Mouse (Mus musculus): ENCODE measurements at regions not wholly inside any gene's neighbourhood (a gene's known extent, or its start where the extent isn't known, plus 50 kb on each side); places are given as distances from the start of the nearest gene placed in this dataset.

- no peak overlapping the region for H3K9ac ChIP-seq (ENCODE audit: low read depth, low read length)
- H3K36me3 ChIP-seq (ENCODE audit: insufficient read depth, low read length), result no peaks in the 10 kb centered on the region
- no peak overlapping the region for H3K27ac ChIP-seq
- H3K9me3 ChIP-seq (replicated peaks; ENCODE audit: low read length), result no peaks in the 10 kb centered on the region
- ATAC-seq (replicated peaks; ENCODE audit: low FRiP score, low read depth) (no peak), DNase-seq (ENCODE audit: low spot score) (no peak)
- H3K4me3 ChIP-seq (replicated peaks; ENCODE audit: low read depth, low read length), result no peak overlapping the region
- no peaks in the 10 kb centered on the region for H3K4me1 ChIP-seq (replicated peaks; ENCODE audit: insufficient read depth, low read length)
- WGBS, result 12% methylated on average over 8 of the region's 8 CpGs
- no peak overlapping the region for H3K4me2 ChIP-seq (ENCODE audit: low read length)
- H3K27me3 ChIP-seq (ENCODE audit: insufficient read depth, low read length), result no peaks in the 10 kb centered on the region
- TF ChIP-seq CTCF (IDR thresholded peaks at IDR 0.05; ENCODE audit: low read depth), result no peak
Observed at GRCm38 (mm10) chr2:180854349-180855004, 66.3 kb downstream of the Ythdf1 start.

GRCm38 (mm10) chr2:180847497-180847896 is 70.8 kb upstream of the Bhlhe23 start:
- 54% methylated on average over 8 of the region's 8 CpGs for WGBS
- no peak for DNase-seq (ENCODE audit: low spot score)
- TF ChIP-seq CTCF (IDR thresholded peaks at IDR 0.05; ENCODE audit: low read depth), result no peak

DNA sequence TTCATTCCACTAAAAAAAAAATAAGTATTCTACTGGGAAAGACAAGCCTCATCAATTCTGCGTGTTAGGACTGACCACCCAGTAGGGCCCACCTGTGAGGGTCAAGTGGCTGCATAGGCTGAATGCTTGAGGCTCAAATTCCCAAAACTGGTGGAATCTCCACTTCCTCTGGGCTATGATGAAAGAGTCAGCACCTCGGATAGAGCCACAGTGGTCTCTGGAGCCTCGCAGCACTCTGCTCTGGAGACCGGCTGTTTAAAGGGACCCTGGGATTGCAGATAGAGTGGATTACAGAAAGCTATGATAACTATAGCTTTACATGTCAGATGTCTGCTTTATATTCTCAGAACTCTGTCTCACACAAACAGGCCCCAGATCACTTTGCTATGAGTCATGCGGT is 68.3 kb upstream of the Bhlhe23 start:
- H3K27ac ChIP-seq, result no peak overlapping the region
- H3K9ac ChIP-seq (ENCODE audit: low read depth, low read length), result no peak overlapping the region
- no peak overlapping the region for H3K4me2 ChIP-seq (ENCODE audit: low read length)
- TF ChIP-seq CTCF (IDR thresholded peaks at IDR 0.05; ENCODE audit: low read depth), result no peak
- DNase-seq (ENCODE audit: low spot score) (peak; percentile 61), ATAC-seq (replicated peaks; ENCODE audit: low FRiP score, low read depth) (no peak)
- H3K36me3 ChIP-seq (ENCODE audit: insufficient read depth, low read length), result no peaks in the 10 kb centered on the region
- no peaks in the 10 kb centered on the region for H3K9me3 ChIP-seq (replicated peaks; ENCODE audit: low read length)
- H3K27me3 ChIP-seq (ENCODE audit: insufficient read depth, low read length), result no peaks in the 10 kb centered on the region
- H3K4me1 ChIP-seq (replicated peaks; ENCODE audit: insufficient read depth, low read length), result no peaks in the 10 kb centered on the region
- H3K4me3 ChIP-seq (replicated peaks; ENCODE audit: low read depth, low read length), result no peak overlapping the region
- WGBS, result 25% methylated on average over 5 of the region's 5 CpGs

More at GRCm38 (mm10) chr2:180847497-180847896, 70.8 kb upstream of the Bhlhe23 start:
- no peaks in the 10 kb centered on the region for H3K4me1 ChIP-seq (replicated peaks; ENCODE audit: insufficient read depth, low read length)
- H3K4me3 ChIP-seq (replicated peaks; ENCODE audit: low read depth, low read length), result no peak overlapping the region
- H3K27me3 ChIP-seq (ENCODE audit: insufficient read depth, low read length), result no peaks in the 10 kb centered on the region
- ATAC-seq (replicated peaks; ENCODE audit: low FRiP score, low read depth), result no peak
- H3K36me3 ChIP-seq (ENCODE audit: insufficient read depth, low read length), result no peaks in the 10 kb centered on the region
- H3K27ac ChIP-seq, result no peak overlapping the region
- H3K4me2 ChIP-seq (ENCODE audit: low read length), result no peak overlapping the region
- no peak overlapping the region for H3K9ac ChIP-seq (ENCODE audit: low read depth, low read length)
- H3K9me3 ChIP-seq (replicated peaks; ENCODE audit: low read length), result no peaks in the 10 kb centered on the region

- ATAC-seq (replicated peaks; ENCODE audit: low FRiP score, low read depth), result no peak
- no peaks in the 10 kb centered on the region for H3K4me1 ChIP-seq (replicated peaks; ENCODE audit: insufficient read depth, low read length)
Observed at GRCm38 (mm10) chr2:180843669-180844068, 67.0 kb upstream of the Bhlhe23 start.

GRCm38 (mm10) chr2:180839126-180839525 is 62.4 kb upstream of the Bhlhe23 start:
- Histone ChIP-seq H3K27ac (no peak overlapping the region), H3K4me2 (ENCODE audit: low read length) (no peak overlapping the region), H3K9ac (ENCODE audit: low read depth, low read length) (no peak overlapping the region), H3K9me3 (replicated peaks; ENCODE audit: low read length) (no peaks in the 10 kb centered on the region), H3K36me3 (ENCODE audit: insufficient read depth, low read length) (no peaks in the 10 kb centered on the region), H3K4me3 (replicated peaks; ENCODE audit: low read depth, low read length) (no peak overlapping the region), H3K27me3 (ENCODE audit: insufficient read depth, low read length) (no peaks in the 10 kb centered on the region), H3K4me1 (replicated peaks; ENCODE audit: insufficient read depth, low read length) (no peaks in the 10 kb centered on the region)
- WGBS, result 71% methylated on average over 4 of the region's 4 CpGs
- no peak for TF ChIP-seq CTCF (IDR thresholded peaks at IDR 0.05; ENCODE audit: low read depth)
- DNase-seq (ENCODE audit: low spot score) (no peak), ATAC-seq (replicated peaks; ENCODE audit: low FRiP score, low read depth) (no peak)

More at GRCm38 (mm10) chr2:180843669-180844068, 67.0 kb upstream of the Bhlhe23 start:
- Histone ChIP-seq H3K4me2 (ENCODE audit: low read length) (no peak overlapping the region), H3K36me3 (ENCODE audit: insufficient read depth, low read length) (no peaks in the 10 kb centered on the region), H3K9me3 (replicated peaks; ENCODE audit: low read length) (no peaks in the 10 kb centered on the region), H3K9ac (ENCODE audit: low read depth, low read length) (no peak overlapping the region), H3K27ac (no peak overlapping the region), H3K27me3 (ENCODE audit: insufficient read depth, low read length) (no peaks in the 10 kb centered on the region), H3K4me3 (replicated peaks; ENCODE audit: low read depth, low read length) (no peak overlapping the region)
- TF ChIP-seq CTCF (IDR thresholded peaks at IDR 0.05; ENCODE audit: low read depth), result no peak
- DNase-seq (ENCODE audit: low spot score), result no peak
- 84% methylated on average over 2 of the region's 2 CpGs for WGBS

GRCm38 (mm10) chr2:180837996-180838395 is 61.3 kb upstream of the Bhlhe23 start:
- Histone ChIP-seq H3K4me1 (replicated peaks; ENCODE audit: insufficient read depth, low read length) (no peaks in the 10 kb centered on the region), H3K9ac (ENCODE audit: low read depth, low read length) (no peak overlapping the region), H3K9me3 (replicated peaks; ENCODE audit: low read length) (no peaks in the 10 kb centered on the region), H3K4me3 (replicated peaks; ENCODE audit: low read depth, low read length) (no peak overlapping the region), H3K36me3 (ENCODE audit: insufficient read depth, low read length) (no peaks in the 10 kb centered on the region), H3K27ac (no peak overlapping the region), H3K4me2 (ENCODE audit: low read length) (no peak overlapping the region), H3K27me3 (ENCODE audit: insufficient read depth, low read length) (no peaks in the 10 kb centered on the region)
- ATAC-seq (replicated peaks; ENCODE audit: low FRiP score, low read depth), result no peak
- no peak for TF ChIP-seq CTCF (IDR thresholded peaks at IDR 0.05; ENCODE audit: low read depth)
- DNase-seq (ENCODE audit: low spot score), result no peak
- 57% methylated on average over 3 of the region's 3 CpGs for WGBS
